Mouse (Mus musculus) forebrain, embryonic 11.5 days (tissue): ENCODE measurements around the gene Nup54. TPM values are rescaled to one million over a fixed set of nuclear protein-coding genes. Genes with fewer than 3 reads are reported as not detected.

ENCODE experiments used
- ATAC-seq: fragments of 200-750 bp; cut with Nextera tagmentation; replicated peaks from 2 replicates; pipeline ENCODE4 v1.8.0; 2017; ENCODE audit warnings: moderate TSS enrichment; ENCODE audit not compliant: low FRiP score
- DNase-seq: peaks from one replicate; pipeline ENCODE4 v3.0.0-alpha.2; 2017; ENCODE audit warnings: low spot score
- H3K27ac ChIP-seq: fragments of 300-500 bp; sonication (generic); 2 replicates; pipeline ENCODE4 v1.5.1; 2014; ENCODE audit warnings: low read depth, low read length
- H3K27me3 ChIP-seq: fragments of 300-500 bp; sonication (generic); 2 replicates; pipeline ENCODE4 v1.6.1; 2014; ENCODE audit warnings: mild to moderate bottlenecking, low read length, mixed read lengths; ENCODE audit not compliant: control insufficient read depth, insufficient read depth
- H3K36me3 ChIP-seq: fragments of 300-500 bp; sonication (generic); 2 replicates; pipeline ENCODE4 v1.6.1; 2014; ENCODE audit warnings: mild to moderate bottlenecking, low read length, moderate library complexity, mixed read lengths; ENCODE audit not compliant: control insufficient read depth, insufficient read depth
- H3K4me1 ChIP-seq: fragments of 300-500 bp; sonication (generic); replicated peaks from 2 replicates; pipeline ENCODE4 v1.6.1; 2014; ENCODE audit warnings: low read length, mixed read lengths; ENCODE audit not compliant: control insufficient read depth, insufficient read depth
- H3K4me2 ChIP-seq: fragments of 300-500 bp; sonication (generic); 2 replicates; pipeline ENCODE4 v1.6.1; 2014; ENCODE audit warnings: low read depth, mild to moderate bottlenecking, low read length, moderate library complexity, mixed read lengths; ENCODE audit not compliant: severe bottlenecking
- H3K4me3 ChIP-seq: fragments of 300-500 bp; sonication (generic); 2 replicates; pipeline ENCODE4 v1.5.1; 2014; ENCODE audit warnings: low read depth, low read length
- H3K9ac ChIP-seq: fragments of 300-500 bp; sonication (generic); 2 replicates; pipeline ENCODE4 v1.6.1; 2014; ENCODE audit warnings: low read length
- H3K9me3 ChIP-seq: fragments of 300-500 bp; sonication (generic); 2 replicates; pipeline ENCODE4 v1.6.1; 2016; ENCODE audit warnings: low read length, mixed read lengths; ENCODE audit not compliant: control insufficient read depth
- WGBS: fragments of 180-500 bp; shearing (Covaris S2); extraction: QIAGEN DNeasy Blood & Tissue Kit; methylation state at CpG from one replicate; pipeline ENCODE4 v1.1.7; 2014; 5-methylcytosine and 5-hydroxymethylcytosine counted together
- polyA plus RNA-seq: library from polyadenylated mRNA; unstranded; fragments of >200 nt; fragmentation: Nextera tagmentation; extraction: Ambion mirVana; gene quantifications from 2 replicates; pipeline ENCODE4 v1.2.1, GENCODE M21; 2014

The Nup54 gene
- polyA plus RNA-seq, 1 experiment from 2014 or later: 65.9 TPM

GRCm38 (mm10) chr5:92392542-92392941 lies 42.5 kb downstream of the Nup54 start:
- Histone ChIP-seq H3K4me3 (peak overlapping the region; percentile 11; the same call in 1 of the 2 replicates), H3K4me2 (peak overlapping the region; percentile 39; the same call in 1 of the 2 replicates), H3K36me3 (no peaks in the 10 kb centered on the region), H3K9ac (no peak overlapping the region; the same call in 1 of the 2 replicates), H3K4me1 (no peaks in the 10 kb centered on the region), H3K27ac (no peak overlapping the region), H3K27me3 (peaks cover 15% of the 10 kb centered on the region; the same call in 1 of the 2 replicates), H3K9me3 (no peaks in the 10 kb centered on the region)
- 38% methylated on average over 18 of the region's 18 CpGs for WGBS
- no peak for ATAC-seq
- no peak for DNase-seq

- H3K27me3 ChIP-seq: peaks cover 15% of the 10 kb centered on the region; the same call in 1 of the 2 replicates
- no peak overlapping the region for H3K9ac ChIP-seq
- WGBS: 85% methylated on average over 8 of the region's 8 CpGs
- H3K4me1 ChIP-seq: no peaks in the 10 kb centered on the region
- ATAC-seq (no peak), DNase-seq (no peak)
- no peak overlapping the region for H3K27ac ChIP-seq
- no peak overlapping the region for H3K4me2 ChIP-seq
- H3K4me3 ChIP-seq: no peak overlapping the region
- no peaks in the 10 kb centered on the region for H3K36me3 ChIP-seq
- no peaks in the 10 kb centered on the region for H3K9me3 ChIP-seq
Observed at GRCm38 (mm10) chr5:92390615-92391014, 44.4 kb downstream of the Nup54 start.

GRCm38 (mm10) chr5:92389977-92390376 lies 45.0 kb downstream of the Nup54 start:
- H3K9me3 ChIP-seq: no peaks in the 10 kb centered on the region
- ATAC-seq (no peak), DNase-seq (no peak)
- H3K4me2 ChIP-seq: no peak overlapping the region
- H3K36me3 ChIP-seq: no peaks in the 10 kb centered on the region
- peaks cover 15% of the 10 kb centered on the region; the same call in 1 of the 2 replicates for H3K27me3 ChIP-seq
- no peak overlapping the region for H3K27ac ChIP-seq
- no peak overlapping the region for H3K4me3 ChIP-seq
- 81% methylated on average over 2 of the region's 2 CpGs for WGBS
- H3K4me1 ChIP-seq: no peaks in the 10 kb centered on the region
- H3K9ac ChIP-seq: no peak overlapping the region

GRCm38 (mm10) chr5:92387433-92387832 lies 47.6 kb downstream of the Nup54 start:
- peaks cover 7% of the 10 kb centered on the region; the same call in 1 of the 2 replicates for H3K27me3 ChIP-seq
- H3K4me3 ChIP-seq: no peak overlapping the region
- 81% methylated on average over 11 of the region's 11 CpGs for WGBS
- no peaks in the 10 kb centered on the region for H3K9me3 ChIP-seq
- no peaks in the 10 kb centered on the region for H3K4me1 ChIP-seq
- no peak overlapping the region for H3K4me2 ChIP-seq
- ATAC-seq (no peak), DNase-seq (no peak)
- H3K27ac ChIP-seq: no peak overlapping the region
- H3K9ac ChIP-seq: no peak overlapping the region
- no peaks in the 10 kb centered on the region for H3K36me3 ChIP-seq

- Histone ChIP-seq H3K9ac (no peak overlapping the region), H3K36me3 (no peaks in the 10 kb centered on the region), H3K27ac (no peak overlapping the region), H3K27me3 (peaks cover 3% of the 10 kb centered on the region; the same call in 1 of the 2 replicates), H3K4me1 (no peaks in the 10 kb centered on the region), H3K9me3 (no peaks in the 10 kb centered on the region), H3K4me3 (no peak overlapping the region), H3K4me2 (no peak overlapping the region)
- WGBS: 71% methylated on average over 6 of the region's 6 CpGs
- DNase-seq: no peak
- ATAC-seq: no peak
Observed at GRCm38 (mm10) chr5:92386643-92387042, 48.4 kb downstream of the Nup54 start.

- no peak overlapping the region for H3K9ac ChIP-seq
- no peaks in the 10 kb centered on the region for H3K36me3 ChIP-seq
- WGBS: 88% methylated on average over 5 of the region's 5 CpGs
Observed at GRCm38 (mm10) chr5:92386102-92386501, 48.9 kb downstream of the Nup54 start.

GRCm38 (mm10) chr5:92384855-92385254 lies 50.2 kb downstream of the Nup54 start:
- Histone ChIP-seq H3K9me3 (no peaks in the 10 kb centered on the region), H3K27ac (no peak overlapping the region), H3K4me3 (no peak overlapping the region), H3K4me1 (no peaks in the 10 kb centered on the region), H3K4me2 (no peak overlapping the region), H3K27me3 (no peaks in the 10 kb centered on the region), H3K9ac (no peak overlapping the region), H3K36me3 (no peaks in the 10 kb centered on the region)
- peak; percentile 68 for DNase-seq
- 43% methylated on average over 7 of the region's 7 CpGs for WGBS
- no peak for ATAC-seq

More at GRCm38 (mm10) chr5:92386102-92386501, 48.9 kb downstream of the Nup54 start:
- no peak overlapping the region for H3K4me3 ChIP-seq
- ATAC-seq: no peak
- H3K4me2 ChIP-seq: no peak overlapping the region
- H3K27me3 ChIP-seq: peaks cover 2% of the 10 kb centered on the region; the same call in 1 of the 2 replicates
- no peak overlapping the region for H3K27ac ChIP-seq
- no peaks in the 10 kb centered on the region for H3K9me3 ChIP-seq
- no peaks in the 10 kb centered on the region for H3K4me1 ChIP-seq
- DNase-seq: no peak

GRCm38 (mm10) chr5:92383747-92384146 lies 51.3 kb downstream of the Nup54 start:
- no peaks in the 10 kb centered on the region for H3K27me3 ChIP-seq
- no peak overlapping the region for H3K9ac ChIP-seq
- ATAC-seq (no peak), DNase-seq (no peak)
- H3K4me2 ChIP-seq: no peak overlapping the region
- no peaks in the 10 kb centered on the region for H3K4me1 ChIP-seq
- WGBS: 74% methylated on average over 7 of the region's 7 CpGs
- no peaks in the 10 kb centered on the region for H3K36me3 ChIP-seq
- H3K9me3 ChIP-seq: no peaks in the 10 kb centered on the region
- no peak overlapping the region for H3K27ac ChIP-seq
- H3K4me3 ChIP-seq: no peak overlapping the region

GRCm38 (mm10) chr5:92382349-92382679 lies 52.7 kb downstream of the Nup54 start:
- Histone ChIP-seq H3K27ac (no peak overlapping the region), H3K9me3 (no peaks in the 10 kb centered on the region), H3K27me3 (no peaks in the 10 kb centered on the region), H3K4me1 (peaks cover 2% of the 10 kb centered on the region; the same call in 1 of the 2 replicates), H3K9ac (no peak overlapping the region), H3K36me3 (no peaks in the 10 kb centered on the region), H3K4me2 (no peak overlapping the region), H3K4me3 (no peak overlapping the region)
- ATAC-seq (no peak), DNase-seq (no peak)
- WGBS: 69% methylated on average over 9 of the region's 9 CpGs
